Mouse (Mus musculus): ENCODE data around the gene Dicer1. TPM values are rescaled to one million over a fixed set of nuclear protein-coding genes. Genes with fewer than 3 reads are reported as not detected.

Dicer1 gene
- polyA plus RNA-seq (2012; rRNA removed), result 19.9 and 20.3 TPM in 2 replicates

DNA sequence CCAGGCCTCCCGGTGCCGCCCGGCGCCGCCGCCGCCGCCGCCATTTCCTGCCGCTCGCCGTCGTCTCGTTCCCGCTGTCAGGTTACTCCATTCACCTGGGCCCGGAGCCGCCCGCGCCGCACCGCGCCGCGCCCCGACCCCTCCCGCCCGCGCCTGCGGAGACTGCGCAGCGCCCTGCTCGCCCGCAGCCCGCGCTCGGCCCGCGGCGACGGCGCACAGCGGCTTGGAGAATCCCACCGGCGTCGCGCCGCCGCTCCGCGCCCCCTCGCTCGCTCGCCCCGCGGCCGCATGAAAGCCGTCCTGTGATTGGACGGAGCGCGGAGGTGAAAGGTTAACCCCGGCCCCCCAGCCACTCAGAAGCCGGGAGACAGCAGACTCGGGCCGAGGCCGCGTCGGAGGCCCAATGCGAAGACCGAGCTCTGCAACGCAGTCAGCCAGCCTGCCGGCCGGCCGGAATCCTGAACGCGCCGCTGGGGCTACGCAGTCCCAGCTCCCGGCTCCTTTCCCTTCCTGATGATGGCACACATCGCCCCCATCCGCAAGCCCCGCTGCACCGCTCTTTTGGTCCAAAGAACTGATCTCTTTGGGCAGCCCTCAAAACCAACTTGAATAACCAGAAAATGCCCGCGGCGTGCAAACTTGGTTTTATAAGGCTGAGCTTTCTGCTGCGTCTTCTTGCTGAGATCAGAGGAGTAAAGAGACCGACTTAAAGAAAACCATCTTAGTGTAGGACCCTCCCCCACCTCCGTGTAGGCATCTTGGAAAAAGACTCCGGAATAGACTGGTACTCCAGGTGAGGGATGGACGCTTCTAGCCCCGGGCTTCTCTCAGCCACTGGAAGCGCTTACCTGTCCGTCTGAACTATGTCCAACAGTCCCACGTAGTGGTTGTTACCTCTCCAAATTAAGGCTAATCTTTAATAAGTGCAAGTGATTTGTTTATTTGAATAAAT, at the start of gene Dicer1:
Gene Dicer1, minus strand, starts transcription at position 139 of the 952 bp plus-strand sequence.
- peak within 1 kb of the TSS; percentile 98 for H3K4me3 ChIP-seq (ENCODE audit: insufficient read depth, low read length)
- peaks cover 9% of the 10 kb centered on the region for H3K4me1 ChIP-seq (ENCODE audit: control insufficient read depth, insufficient read depth, low read length)
- TF ChIP-seq CTCF (IDR thresholded peaks at IDR 0.05; ENCODE audit: extremely low read depth, insufficient read depth, low read length), result no peak
- peak; percentile 73 for TF ChIP-seq POLR2A (IDR thresholded peaks at IDR 0.05; ENCODE audit: extremely low read depth, insufficient read depth, low read length)
- H3K27ac ChIP-seq (ENCODE audit: insufficient read depth, low read length), result peak within 1 kb of the TSS; percentile 89

DNA sequence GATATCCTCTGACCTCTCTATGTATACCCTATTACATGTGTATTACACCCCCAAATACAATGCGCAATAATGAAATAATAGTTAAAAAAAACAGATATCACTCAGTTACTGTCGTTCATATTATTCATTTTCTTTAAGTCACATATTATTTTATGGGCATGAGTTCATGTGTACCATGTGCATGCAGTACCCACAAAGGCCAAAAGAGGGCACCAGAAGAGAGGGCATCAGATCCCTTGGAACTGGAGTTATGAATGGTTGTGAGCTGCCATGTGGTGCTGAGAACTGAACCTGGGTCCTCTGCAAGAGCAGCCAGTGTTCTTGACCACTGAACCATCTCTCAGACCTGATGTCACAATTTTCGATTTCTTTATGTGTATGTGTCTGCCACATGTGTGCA, 47.6 kb upstream of the Dicer1 start:
- Histone ChIP-seq H3K27ac (ENCODE audit: insufficient read depth, low read length) (no peak overlapping the region), H3K4me3 (ENCODE audit: insufficient read depth, low read length) (no peak overlapping the region), H3K4me1 (ENCODE audit: control insufficient read depth, insufficient read depth, low read length) (no peaks in the 10 kb centered on the region)
- TF ChIP-seq POLR2A (IDR thresholded peaks at IDR 0.05; ENCODE audit: extremely low read depth, insufficient read depth, low read length) (no peak), CTCF (IDR thresholded peaks at IDR 0.05; ENCODE audit: extremely low read depth, insufficient read depth, low read length) (no peak)

DNA sequence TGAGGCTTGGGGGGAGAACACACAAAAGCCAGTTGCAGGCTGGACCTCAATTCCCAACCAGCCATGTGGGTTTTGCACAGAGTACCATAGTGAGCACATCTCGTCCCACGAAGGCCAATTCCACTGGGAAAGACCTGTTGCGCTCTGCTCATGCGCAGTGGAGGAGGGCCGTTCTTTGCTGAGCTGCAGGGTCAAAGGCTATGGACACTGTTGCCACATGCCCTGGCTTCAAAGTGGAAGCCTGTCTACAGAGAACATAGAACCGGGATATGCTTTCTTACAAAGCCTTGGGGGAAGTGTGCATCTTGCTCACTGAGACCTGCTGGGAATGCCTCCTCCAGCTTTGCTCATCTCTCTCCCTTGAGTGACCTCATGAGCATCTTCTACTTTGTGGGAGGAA, 46.2 kb upstream of the Dicer1 start:
- Histone ChIP-seq H3K4me3 (ENCODE audit: insufficient read depth, low read length) (no peak overlapping the region), H3K4me1 (ENCODE audit: control insufficient read depth, insufficient read depth, low read length) (no peaks in the 10 kb centered on the region), H3K27ac (ENCODE audit: insufficient read depth, low read length) (no peak overlapping the region)
- TF ChIP-seq CTCF (IDR thresholded peaks at IDR 0.05; ENCODE audit: extremely low read depth, insufficient read depth, low read length) (no peak), POLR2A (IDR thresholded peaks at IDR 0.05; ENCODE audit: extremely low read depth, insufficient read depth, low read length) (no peak)

DNA sequence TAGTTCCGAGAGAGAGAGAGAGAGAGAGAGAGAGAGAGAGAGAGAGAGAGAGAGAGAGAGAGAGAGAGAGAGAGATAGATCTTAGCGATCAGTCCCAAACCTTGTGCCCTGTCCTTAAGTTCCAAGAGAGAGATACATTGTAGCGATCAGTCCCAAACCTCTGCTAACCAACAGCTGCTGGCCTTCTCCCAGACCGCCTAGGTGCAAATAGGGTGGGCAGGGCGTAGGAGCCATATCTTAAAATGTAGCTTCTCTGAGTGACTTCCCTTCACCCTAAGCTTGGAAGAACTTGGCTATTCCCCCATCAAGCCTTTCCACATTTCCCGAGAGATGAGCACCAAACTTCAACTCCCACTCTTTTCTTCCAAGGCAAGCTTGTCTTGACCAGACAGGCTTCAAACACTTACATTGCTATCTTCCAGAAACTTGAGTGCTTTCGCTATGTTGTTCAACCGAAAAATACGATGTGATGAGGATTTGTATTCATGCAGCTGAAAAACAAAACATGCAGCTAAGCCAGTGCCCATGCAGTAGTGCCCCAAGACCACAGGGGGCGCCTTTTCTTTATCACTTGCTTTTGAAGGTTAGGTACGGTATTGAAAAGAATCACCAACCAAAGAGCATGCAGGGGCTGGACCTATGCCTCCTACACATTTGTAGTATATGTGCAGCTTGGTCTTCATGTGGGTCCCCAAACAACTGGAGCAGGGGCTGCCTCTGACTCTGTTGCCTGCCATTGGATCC, 45.1 kb upstream of the Dicer1 start:
- no peaks in the 10 kb centered on the region for H3K4me1 ChIP-seq (ENCODE audit: control insufficient read depth, insufficient read depth, low read length)
- TF ChIP-seq CTCF (IDR thresholded peaks at IDR 0.05; ENCODE audit: extremely low read depth, insufficient read depth, low read length) (no peak), POLR2A (IDR thresholded peaks at IDR 0.05; ENCODE audit: extremely low read depth, insufficient read depth, low read length) (no peak)
- no peak overlapping the region for H3K4me3 ChIP-seq (ENCODE audit: insufficient read depth, low read length)
- H3K27ac ChIP-seq (ENCODE audit: insufficient read depth, low read length), result no peak overlapping the region

DNA sequence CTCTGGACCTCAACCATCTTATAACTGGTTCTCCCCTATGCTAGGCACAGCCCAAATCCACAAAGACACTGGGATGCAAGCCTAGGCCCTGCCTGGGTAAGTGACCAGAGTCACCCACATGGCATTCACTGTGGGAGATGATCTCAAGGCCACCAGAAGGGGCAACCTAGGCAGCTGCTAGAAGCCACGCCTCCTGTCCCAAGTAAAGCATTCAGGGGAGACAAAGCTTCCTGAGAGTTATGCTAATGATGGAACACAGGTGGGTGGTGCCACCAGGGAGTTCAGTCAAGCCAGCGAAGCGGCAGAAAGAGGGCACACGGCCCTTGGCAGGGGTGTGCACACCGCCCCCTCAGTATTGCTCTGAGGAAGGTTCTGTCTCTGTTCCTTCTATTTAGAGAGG, 43.2 kb upstream of the Dicer1 start:
- H3K4me1 ChIP-seq (ENCODE audit: control insufficient read depth, insufficient read depth, low read length), result no peaks in the 10 kb centered on the region
- no peak overlapping the region for H3K4me3 ChIP-seq (ENCODE audit: insufficient read depth, low read length)
- TF ChIP-seq CTCF (IDR thresholded peaks at IDR 0.05; ENCODE audit: extremely low read depth, insufficient read depth, low read length) (no peak), POLR2A (IDR thresholded peaks at IDR 0.05; ENCODE audit: extremely low read depth, insufficient read depth, low read length) (no peak)
- H3K27ac ChIP-seq (ENCODE audit: insufficient read depth, low read length), result no peak overlapping the region

DNA sequence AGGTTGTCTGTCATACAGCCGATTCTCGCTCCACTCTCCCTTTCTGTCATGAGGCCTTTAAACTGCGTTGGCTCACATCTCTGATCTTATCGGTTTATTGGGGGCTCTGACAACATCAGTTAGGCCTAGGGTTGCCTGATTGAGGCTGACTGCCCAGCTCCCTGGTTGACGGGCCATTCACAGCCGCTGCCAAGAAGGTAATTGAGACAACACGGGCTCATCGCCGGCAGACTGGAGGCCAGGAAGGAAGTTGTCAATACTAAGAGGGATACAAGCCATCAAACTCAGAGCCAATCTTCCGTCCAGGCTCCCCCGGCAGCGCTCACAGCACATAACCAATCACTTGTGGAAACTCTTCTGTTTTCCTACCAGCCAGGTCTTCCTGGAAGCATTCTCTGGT, 41.7 kb upstream of the Dicer1 start:
- no peak for TF ChIP-seq POLR2A (IDR thresholded peaks at IDR 0.05; ENCODE audit: extremely low read depth, insufficient read depth, low read length)
- no peak for TF ChIP-seq CTCF (IDR thresholded peaks at IDR 0.05; ENCODE audit: extremely low read depth, insufficient read depth, low read length)
- no peak overlapping the region for H3K4me3 ChIP-seq (ENCODE audit: insufficient read depth, low read length)

DNA sequence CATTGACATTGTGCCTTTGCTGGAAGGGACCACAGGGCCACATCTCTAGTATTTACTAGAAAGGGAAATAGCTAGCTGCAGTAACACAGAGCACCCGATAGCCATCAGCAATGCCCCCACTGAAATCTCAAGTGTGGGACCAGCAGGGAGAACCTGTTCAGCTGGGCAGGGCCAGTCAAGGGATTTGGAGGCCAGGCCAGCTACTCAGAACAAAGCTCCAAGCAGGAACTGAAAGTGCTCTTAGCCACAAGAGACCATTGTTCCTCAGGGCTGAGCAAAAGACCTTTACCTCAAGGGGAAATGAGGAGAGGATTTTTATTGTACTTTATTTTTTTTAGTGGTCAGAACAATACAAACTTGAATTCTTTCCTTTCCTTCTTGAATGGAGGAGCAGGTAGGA, 25.9 kb upstream of the Dicer1 start:
- no peaks in the 10 kb centered on the region for H3K4me1 ChIP-seq (ENCODE audit: control insufficient read depth, insufficient read depth, low read length)
- no peak for TF ChIP-seq POLR2A (IDR thresholded peaks at IDR 0.05; ENCODE audit: extremely low read depth, insufficient read depth, low read length)
- no peak for TF ChIP-seq CTCF (IDR thresholded peaks at IDR 0.05; ENCODE audit: extremely low read depth, insufficient read depth, low read length)
- no peak overlapping the region for H3K27ac ChIP-seq (ENCODE audit: insufficient read depth, low read length)
- H3K4me3 ChIP-seq (ENCODE audit: insufficient read depth, low read length), result no peak overlapping the region

More for the DNA sequence above, 41.7 kb upstream of the Dicer1 start:
- Histone ChIP-seq H3K4me1 (ENCODE audit: control insufficient read depth, insufficient read depth, low read length) (no peaks in the 10 kb centered on the region), H3K27ac (ENCODE audit: insufficient read depth, low read length) (no peak overlapping the region)

DNA sequence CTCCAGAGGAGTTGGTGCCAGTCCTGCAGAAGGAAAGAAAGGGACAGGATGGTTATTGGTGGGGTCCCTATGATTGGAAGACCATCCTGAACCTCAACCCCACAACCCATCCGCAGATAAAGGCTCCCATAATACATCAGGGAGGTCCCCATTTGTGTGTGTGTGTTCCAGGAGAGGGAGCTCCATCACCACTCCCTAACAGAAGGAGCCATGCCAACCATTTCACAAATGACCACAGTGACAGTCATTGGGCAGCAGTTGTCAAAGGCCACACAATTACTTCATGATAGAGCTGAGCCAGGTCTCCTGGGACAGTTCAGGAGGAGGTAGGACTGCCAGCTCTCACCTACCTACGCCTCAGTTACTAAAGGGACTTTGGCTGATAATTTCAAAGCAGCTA, 20.2 kb upstream of the Dicer1 start:
- Histone ChIP-seq H3K4me1 (ENCODE audit: control insufficient read depth, insufficient read depth, low read length) (no peaks in the 10 kb centered on the region), H3K4me3 (ENCODE audit: insufficient read depth, low read length) (no peak overlapping the region), H3K27ac (ENCODE audit: insufficient read depth, low read length) (no peak overlapping the region)
- TF ChIP-seq CTCF (IDR thresholded peaks at IDR 0.05; ENCODE audit: extremely low read depth, insufficient read depth, low read length) (peak; percentile 51), POLR2A (IDR thresholded peaks at IDR 0.05; ENCODE audit: extremely low read depth, insufficient read depth, low read length) (no peak)

DNA sequence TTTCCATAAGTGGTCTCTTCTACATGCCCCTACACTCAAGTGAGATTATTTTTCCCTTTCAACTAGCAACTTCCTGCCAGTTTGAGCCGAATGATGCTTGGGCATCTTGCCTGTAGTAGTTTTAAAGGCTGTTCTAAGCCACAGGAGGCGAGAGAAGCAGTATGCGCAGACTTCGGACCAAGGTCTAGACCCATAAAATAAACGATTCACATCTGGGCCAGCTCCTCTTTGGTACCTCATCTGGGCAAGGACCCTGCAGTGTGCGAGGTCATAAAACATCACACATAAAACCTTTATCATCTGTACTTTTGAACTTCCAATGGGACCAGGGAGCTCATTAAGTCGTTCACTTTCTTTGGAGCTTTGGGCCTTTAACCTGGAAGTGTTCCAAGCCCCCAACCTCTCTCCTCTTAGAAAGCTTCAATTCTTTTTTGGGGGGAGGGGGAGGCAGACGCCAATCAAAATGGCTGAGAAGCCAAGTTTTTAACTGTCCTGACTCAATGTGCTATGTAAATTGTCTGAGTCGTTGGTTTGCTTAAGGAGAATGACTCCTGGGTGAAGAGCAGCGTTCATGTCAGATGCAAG, 17.5 kb upstream of the Dicer1 start:
- Histone ChIP-seq H3K4me3 (ENCODE audit: insufficient read depth, low read length) (no peak overlapping the region), H3K27ac (ENCODE audit: insufficient read depth, low read length) (no peak overlapping the region), H3K4me1 (ENCODE audit: control insufficient read depth, insufficient read depth, low read length) (no peaks in the 10 kb centered on the region)
- TF ChIP-seq POLR2A (IDR thresholded peaks at IDR 0.05; ENCODE audit: extremely low read depth, insufficient read depth, low read length) (no peak), CTCF (IDR thresholded peaks at IDR 0.05; ENCODE audit: extremely low read depth, insufficient read depth, low read length) (no peak)

Measured in cortical plate, adult 2 months (tissue).